Mouse (Mus musculus) forebrain, embryonic 11.5 days (tissue): ENCODE results near the gene Coq9. TPM values are rescaled to one million over a fixed set of nuclear protein-coding genes. Genes with fewer than 3 reads are reported as not detected.

Experiments
- ATAC-seq: fragments of 200-750 bp; cut with Nextera tagmentation; replicated peaks from 2 replicates; pipeline ENCODE4 v1.8.0; 2017; ENCODE audit warnings: moderate TSS enrichment; ENCODE audit not compliant: low FRiP score
- DNase-seq: peaks from one replicate; pipeline ENCODE4 v3.0.0-alpha.2; 2017; ENCODE audit warnings: low spot score
- H3K27ac ChIP-seq: fragments of 300-500 bp; sonication (generic); 2 replicates; pipeline ENCODE4 v1.5.1; 2014; ENCODE audit warnings: low read depth, low read length
- H3K27me3 ChIP-seq: fragments of 300-500 bp; sonication (generic); 2 replicates; pipeline ENCODE4 v1.6.1; 2014; ENCODE audit warnings: mild to moderate bottlenecking, low read length, mixed read lengths; ENCODE audit not compliant: control insufficient read depth, insufficient read depth
- H3K36me3 ChIP-seq: fragments of 300-500 bp; sonication (generic); 2 replicates; pipeline ENCODE4 v1.6.1; 2014; ENCODE audit warnings: mild to moderate bottlenecking, low read length, moderate library complexity, mixed read lengths; ENCODE audit not compliant: control insufficient read depth, insufficient read depth
- H3K4me1 ChIP-seq: fragments of 300-500 bp; sonication (generic); replicated peaks from 2 replicates; pipeline ENCODE4 v1.6.1; 2014; ENCODE audit warnings: low read length, mixed read lengths; ENCODE audit not compliant: control insufficient read depth, insufficient read depth
- H3K4me2 ChIP-seq: fragments of 300-500 bp; sonication (generic); 2 replicates; pipeline ENCODE4 v1.6.1; 2014; ENCODE audit warnings: low read depth, mild to moderate bottlenecking, low read length, moderate library complexity, mixed read lengths; ENCODE audit not compliant: severe bottlenecking
- H3K4me3 ChIP-seq: fragments of 300-500 bp; sonication (generic); 2 replicates; pipeline ENCODE4 v1.5.1; 2014; ENCODE audit warnings: low read depth, low read length
- H3K9ac ChIP-seq: fragments of 300-500 bp; sonication (generic); 2 replicates; pipeline ENCODE4 v1.6.1; 2014; ENCODE audit warnings: low read length
- H3K9me3 ChIP-seq: fragments of 300-500 bp; sonication (generic); 2 replicates; pipeline ENCODE4 v1.6.1; 2016; ENCODE audit warnings: low read length, mixed read lengths; ENCODE audit not compliant: control insufficient read depth
- WGBS: fragments of 180-500 bp; shearing (Covaris S2); extraction: QIAGEN DNeasy Blood & Tissue Kit; methylation state at CpG from one replicate; pipeline ENCODE4 v1.1.7; 2014; 5-methylcytosine and 5-hydroxymethylcytosine counted together
- polyA plus RNA-seq: library from polyadenylated mRNA; unstranded; fragments of >200 nt; fragmentation: Nextera tagmentation; extraction: Ambion mirVana; gene quantifications from 2 replicates; pipeline ENCODE4 v1.2.1, GENCODE M21; 2014

Coq9 gene
- polyA plus RNA-seq, 1 experiment from 2014 or later = 53.7 TPM

- H3K4me2 ChIP-seq = no peak overlapping the region
- H3K27me3 ChIP-seq = no peaks in the 10 kb centered on the region
- H3K9ac ChIP-seq = no peak overlapping the region
- no peak for ATAC-seq
- H3K4me3 ChIP-seq = no peak overlapping the region
- WGBS = 83% methylated on average over 10 of the region's 10 CpGs
- H3K4me1 ChIP-seq = no peaks in the 10 kb centered on the region
- H3K27ac ChIP-seq = no peak overlapping the region
- no peaks in the 10 kb centered on the region for H3K36me3 ChIP-seq
- DNase-seq = no peak
- no peaks in the 10 kb centered on the region for H3K9me3 ChIP-seq
These were observed 33.4 kb upstream of the Coq9 start for GRCm38 (mm10) chr8:94804546-94805340.

DNA sequence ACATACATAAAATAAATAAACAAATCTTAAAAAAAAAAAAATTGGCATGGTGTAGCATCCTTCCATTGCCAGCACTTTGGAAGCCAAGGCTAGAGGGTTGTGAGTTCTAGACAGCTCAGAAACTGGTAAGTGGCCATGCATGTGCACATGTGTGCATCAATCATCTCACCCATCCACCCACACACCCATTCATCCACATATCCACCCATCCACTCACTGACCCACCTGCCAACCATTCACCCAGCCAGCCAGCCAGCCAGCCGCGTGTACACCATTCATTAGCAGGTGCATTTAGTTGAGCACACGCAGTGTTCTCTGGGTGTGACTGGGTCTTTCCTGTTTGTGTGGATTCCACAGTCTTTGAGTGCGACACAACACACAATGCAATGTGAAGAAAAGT lies 32.3 kb upstream of the Coq9 start:
- no peak for DNase-seq
- Histone ChIP-seq H3K36me3 (no peaks in the 10 kb centered on the region), H3K27me3 (no peaks in the 10 kb centered on the region), H3K4me3 (no peak overlapping the region), H3K4me1 (no peaks in the 10 kb centered on the region), H3K9ac (no peak overlapping the region), H3K9me3 (no peaks in the 10 kb centered on the region), H3K27ac (no peak overlapping the region), H3K4me2 (no peak overlapping the region)
- no peak for ATAC-seq
- WGBS = 69% methylated on average over 4 of the region's 4 CpGs

- H3K27ac ChIP-seq = no peak overlapping the region
- H3K36me3 ChIP-seq = no peaks in the 10 kb centered on the region
- H3K4me2 ChIP-seq = no peak overlapping the region
- H3K4me3 ChIP-seq = no peak overlapping the region
- H3K27me3 ChIP-seq = no peaks in the 10 kb centered on the region
- ATAC-seq = no peak
- H3K4me1 ChIP-seq = peaks cover 1% of the 10 kb centered on the region; the same call in 1 of the 2 replicates
- no peak for DNase-seq
- 77% methylated on average over 7 of the region's 7 CpGs for WGBS
- H3K9me3 ChIP-seq = no peaks in the 10 kb centered on the region
- H3K9ac ChIP-seq = no peak overlapping the region
These were observed 30.6 kb upstream of the Coq9 start for GRCm38 (mm10) chr8:94807506-94807905.

DNA sequence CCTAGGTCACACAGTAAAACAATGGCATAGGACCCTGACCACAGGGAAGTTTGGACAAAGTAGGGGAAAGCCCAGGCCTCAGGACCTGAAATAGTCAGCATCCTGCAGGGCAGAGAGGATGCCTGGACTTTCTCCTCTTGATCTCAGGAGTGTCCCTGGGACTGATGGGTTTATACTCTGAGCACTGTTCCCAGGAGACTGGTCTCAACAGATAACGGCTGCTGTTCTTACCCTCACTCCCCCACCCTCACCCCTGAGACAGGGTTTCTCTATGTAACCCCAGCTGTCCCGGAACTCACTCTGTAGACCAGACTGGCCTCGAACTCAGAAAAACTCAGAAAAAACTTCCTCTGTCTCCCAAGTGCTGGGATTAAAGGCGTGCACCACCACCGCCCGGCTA lies 29.7 kb upstream of the Coq9 start:
- H3K27ac ChIP-seq = no peak overlapping the region
- no peak overlapping the region for H3K4me3 ChIP-seq
- 86% methylated on average over 6 of the region's 6 CpGs for WGBS
- no peak overlapping the region for H3K9ac ChIP-seq
- ATAC-seq (no peak), DNase-seq (no peak)
- no peak overlapping the region for H3K4me2 ChIP-seq
- no peaks in the 10 kb centered on the region for H3K36me3 ChIP-seq
- H3K4me1 ChIP-seq = peaks cover 3% of the 10 kb centered on the region; the same call in 1 of the 2 replicates
- H3K27me3 ChIP-seq = no peaks in the 10 kb centered on the region
- H3K9me3 ChIP-seq = no peaks in the 10 kb centered on the region

DNA sequence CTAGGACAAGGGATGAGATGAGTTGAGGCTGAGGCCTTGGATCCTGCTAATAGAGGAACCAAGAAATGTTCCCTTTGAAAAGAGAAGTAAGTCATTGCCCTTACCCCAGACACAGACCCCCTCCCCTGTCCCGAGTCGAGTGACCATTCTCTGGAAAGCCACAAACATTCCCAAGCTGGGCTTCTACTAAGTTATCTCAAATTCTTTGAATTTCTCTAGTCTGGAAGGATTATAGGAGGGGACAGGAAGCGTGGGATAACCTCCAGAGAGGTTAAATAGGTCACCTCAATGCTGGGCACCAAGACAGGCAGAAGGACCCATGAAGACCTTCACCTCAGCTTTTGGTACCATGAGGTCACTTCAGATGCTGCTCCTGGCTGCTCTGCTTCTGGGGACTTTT lies 28.0 kb upstream of the Coq9 start, which contains the start of gene Ccl17:
Ccl17 (plus strand) TSS at position 301 of the 400 bp plus-strand sequence.
- DNase-seq = no peak
- 72% methylated on average over 3 of the region's 3 CpGs for WGBS
- no peak within 1 kb of the TSS for H3K4me2 ChIP-seq
- H3K9ac ChIP-seq = no peak within 1 kb of the TSS
- no peaks in the 10 kb centered on the region for H3K36me3 ChIP-seq
- H3K9me3 ChIP-seq = no peaks in the 10 kb centered on the region
- no peak for ATAC-seq
- peaks cover 3% of the 10 kb centered on the region; the same call in 1 of the 2 replicates for H3K4me1 ChIP-seq
- H3K27me3 ChIP-seq = no peaks in the 10 kb centered on the region
- H3K4me3 ChIP-seq = no peak within 1 kb of the TSS
- no peak within 1 kb of the TSS for H3K27ac ChIP-seq

- Histone ChIP-seq H3K4me3 (no peak overlapping the region), H3K36me3 (no peaks in the 10 kb centered on the region), H3K4me2 (no peak overlapping the region), H3K9me3 (no peaks in the 10 kb centered on the region), H3K9ac (no peak overlapping the region), H3K4me1 (peaks cover 3% of the 10 kb centered on the region; the same call in 1 of the 2 replicates), H3K27ac (no peak overlapping the region), H3K27me3 (no peaks in the 10 kb centered on the region)
- WGBS = 92% methylated on average over 5 of the region's 5 CpGs
- ATAC-seq (no peak), DNase-seq (no peak)
These were observed 27.3 kb upstream of the Coq9 start for GRCm38 (mm10) chr8:94810855-94811254.

GRCm38 (mm10) chr8:94811654-94812053 lies 26.5 kb upstream of the Coq9 start:
- H3K36me3 ChIP-seq = no peaks in the 10 kb centered on the region
- 74% methylated on average over 6 of the region's 6 CpGs for WGBS

DNA sequence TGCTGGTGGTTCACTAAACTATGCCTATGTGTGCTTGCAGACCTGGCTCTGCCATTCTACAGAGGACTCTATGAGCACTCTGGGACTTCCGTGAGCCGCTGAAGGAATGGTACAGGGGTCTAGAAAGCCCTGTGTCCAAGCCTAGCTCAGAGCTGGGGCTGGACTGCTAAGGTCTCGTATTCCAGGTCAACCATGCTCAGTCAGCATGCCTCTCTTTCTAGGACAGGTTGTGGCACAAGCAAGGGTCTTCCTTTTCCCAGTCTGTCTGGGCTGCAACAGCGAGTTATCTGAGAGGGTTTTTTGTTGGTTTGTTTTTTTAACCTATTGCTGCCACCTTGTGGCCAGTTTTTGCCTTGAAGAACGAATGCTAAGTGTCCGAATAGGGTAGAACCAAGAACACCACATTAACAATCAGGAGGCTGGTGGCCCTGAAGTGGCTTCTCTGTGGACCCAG lies 25.4 kb upstream of the Coq9 start:
- no peak overlapping the region for H3K27ac ChIP-seq
- DNase-seq (peak; percentile 85), ATAC-seq (peak; percentile 61)
- 27% methylated on average over 6 of the region's 6 CpGs for WGBS
- H3K4me2 ChIP-seq = peak overlapping the region; percentile 28; the same call in 1 of the 2 replicates
- peaks cover 3% of the 10 kb centered on the region; the same call in 1 of the 2 replicates for H3K4me1 ChIP-seq
- H3K36me3 ChIP-seq = no peaks in the 10 kb centered on the region
- no peaks in the 10 kb centered on the region for H3K27me3 ChIP-seq
- no peaks in the 10 kb centered on the region for H3K9me3 ChIP-seq
- H3K9ac ChIP-seq = 0 out of 2 replicates have a peak overlapping the region, but pooled peaks have one; percentile 24
- no peak overlapping the region for H3K4me3 ChIP-seq

More at GRCm38 (mm10) chr8:94811654-94812053, 26.5 kb upstream of the Coq9 start:
- Histone ChIP-seq H3K4me2 (no peak overlapping the region), H3K4me3 (no peak overlapping the region), H3K27ac (no peak overlapping the region), H3K4me1 (peaks cover 3% of the 10 kb centered on the region; the same call in 1 of the 2 replicates), H3K9me3 (no peaks in the 10 kb centered on the region), H3K27me3 (no peaks in the 10 kb centered on the region), H3K9ac (no peak overlapping the region)
- ATAC-seq (no peak), DNase-seq (no peak)
